Mouse (Mus musculus) heart, embryonic 15.5 days (tissue): ENCODE results near the gene Fam240a. TPM values are rescaled to one million over a fixed set of nuclear protein-coding genes. Genes with fewer than 3 reads are reported as not detected.

Experiments
- ATAC-seq: fragments of 200-750 bp; cut with Nextera tagmentation; replicated peaks from 2 replicates; pipeline ENCODE4 v1.8.0; 2017; ENCODE audit warnings: low read depth, moderate TSS enrichment; ENCODE audit not compliant: insufficient number of reproducible peaks, insufficient read depth, low FRiP score
- H3K27ac ChIP-seq: fragments of 300-500 bp; sonication (generic); 2 replicates; pipeline ENCODE4 v1.5.1; 2015; ENCODE audit warnings: mild to moderate bottlenecking, inconsistent platforms
- H3K27me3 ChIP-seq: fragments of 300-500 bp; sonication (generic); 2 replicates; pipeline ENCODE4 v1.6.1; 2015; ENCODE audit warnings: inconsistent platforms
- H3K36me3 ChIP-seq: fragments of 300-500 bp; sonication (generic); 2 replicates; pipeline ENCODE4 v1.6.1; 2015; ENCODE audit warnings: mild to moderate bottlenecking, inconsistent platforms
- H3K4me1 ChIP-seq: fragments of 300-500 bp; sonication (generic); replicated peaks from 2 replicates; pipeline ENCODE4 v1.6.1; 2015; ENCODE audit warnings: inconsistent platforms
- H3K4me2 ChIP-seq: fragments of 300-500 bp; sonication (generic); 2 replicates; pipeline ENCODE4 v1.6.1; 2015; ENCODE audit warnings: inconsistent platforms, mild to moderate bottlenecking, moderate library complexity
- H3K4me3 ChIP-seq: fragments of 300-500 bp; sonication (generic); 2 replicates; pipeline ENCODE4 v1.5.1; 2015; ENCODE audit warnings: mild to moderate bottlenecking, inconsistent platforms
- H3K9ac ChIP-seq: fragments of 300-500 bp; sonication (generic); 2 replicates; pipeline ENCODE4 v1.6.1; 2015; ENCODE audit warnings: mild to moderate bottlenecking, inconsistent platforms
- H3K9me3 ChIP-seq: fragments of 300-500 bp; sonication (generic); replicated peaks from 2 replicates; pipeline ENCODE4 v1.6.1; 2016; ENCODE audit warnings: inconsistent platforms
- WGBS: fragments of 180-500 bp; shearing (Covaris S2); methylation state at CpG from one replicate; pipeline ENCODE4 v1.1.7; 2015; ENCODE audit warnings: mixed read lengths; 5-methylcytosine and 5-hydroxymethylcytosine counted together
- polyA plus RNA-seq: library from polyadenylated mRNA; unstranded; fragments of >200 nt; fragmentation: Nextera tagmentation; extraction: Ambion mirVana; gene quantifications from 2 replicates; pipeline ENCODE4 v1.2.1, GENCODE M21; 2015

The Fam240a gene
- not detected in 2 replicates for polyA plus RNA-seq

- Histone ChIP-seq H3K27ac (no peak within 1 kb of the TSS), H3K27me3 (no peaks in the 10 kb centered on the region; the same call in 1 of the 2 replicates), H3K9ac (no peak within 1 kb of the TSS), H3K4me3 (no peak within 1 kb of the TSS), H3K4me2 (no peak within 1 kb of the TSS), H3K4me1 (no peaks in the 10 kb centered on the region), H3K36me3 (no peaks in the 10 kb centered on the region), H3K9me3 (no peaks in the 10 kb centered on the region)
- no peak for ATAC-seq
- WGBS: 70% methylated on average over 7 of the region's 7 CpGs
These were observed at the start of gene Fam240a for GRCm38 (mm10) chr9:110916786-110917185. Fam240a (minus strand) TSS chr9:110916861.

GRCm38 (mm10) chr9:110965910-110966231 is 49.2 kb upstream of the Fam240a start:
- no peak overlapping the region for H3K4me2 ChIP-seq
- H3K27ac ChIP-seq: no peak overlapping the region
- H3K4me1 ChIP-seq: peaks cover 9% of the 10 kb centered on the region
- H3K36me3 ChIP-seq: 0 out of 2 replicates have a peak, but pooled peaks cover 2% of the 10 kb centered on the region
- no peaks in the 10 kb centered on the region for H3K9me3 ChIP-seq
- H3K27me3 ChIP-seq: no peaks in the 10 kb centered on the region
- ATAC-seq: no peak
- H3K9ac ChIP-seq: no peak overlapping the region
- no peak overlapping the region for H3K4me3 ChIP-seq
- WGBS: 57% methylated on average over 2 of the region's 2 CpGs

GRCm38 (mm10) chr9:110965062-110965909 is 48.6 kb upstream of the Fam240a start:
- H3K4me1 ChIP-seq: peaks cover 9% of the 10 kb centered on the region
- H3K9me3 ChIP-seq: no peaks in the 10 kb centered on the region
- 0 out of 2 replicates have a peak, but pooled peaks cover 2% of the 10 kb centered on the region for H3K36me3 ChIP-seq
- ATAC-seq: no peak
- H3K4me2 ChIP-seq: no peak overlapping the region
- no peak overlapping the region for H3K9ac ChIP-seq
- 89% methylated on average over 22 of the region's 22 CpGs for WGBS
- no peak overlapping the region for H3K4me3 ChIP-seq
- no peaks in the 10 kb centered on the region for H3K27me3 ChIP-seq
- no peak overlapping the region for H3K27ac ChIP-seq

- Histone ChIP-seq H3K4me1 (peaks cover 9% of the 10 kb centered on the region), H3K4me2 (no peak overlapping the region), H3K36me3 (0 out of 2 replicates have a peak, but pooled peaks cover 2% of the 10 kb centered on the region), H3K27ac (no peak overlapping the region), H3K9ac (no peak overlapping the region), H3K9me3 (no peaks in the 10 kb centered on the region), H3K27me3 (no peaks in the 10 kb centered on the region), H3K4me3 (no peak overlapping the region)
- WGBS: 64% methylated on average over 8 of the region's 8 CpGs
- no peak for ATAC-seq
These were observed 47.0 kb upstream of the Fam240a start for GRCm38 (mm10) chr9:110963566-110964115.

GRCm38 (mm10) chr9:110961386-110961785 is 44.7 kb upstream of the Fam240a start:
- 0 out of 2 replicates have a peak, but pooled peaks cover 2% of the 10 kb centered on the region for H3K36me3 ChIP-seq
- peaks cover 9% of the 10 kb centered on the region for H3K4me1 ChIP-seq
- no peak overlapping the region for H3K27ac ChIP-seq
- no peak overlapping the region for H3K4me2 ChIP-seq
- H3K27me3 ChIP-seq: no peaks in the 10 kb centered on the region
- no peak overlapping the region for H3K9ac ChIP-seq
- H3K4me3 ChIP-seq: no peak overlapping the region
- no peaks in the 10 kb centered on the region for H3K9me3 ChIP-seq
- 96% methylated on average over 8 of the region's 8 CpGs for WGBS
- no peak for ATAC-seq

GRCm38 (mm10) chr9:110960230-110961149 is 43.8 kb upstream of the Fam240a start:
- H3K4me2 ChIP-seq: no peak overlapping the region
- no peak overlapping the region for H3K4me3 ChIP-seq
- no peak for ATAC-seq
- no peak overlapping the region for H3K27ac ChIP-seq
- 79% methylated on average over 13 of the region's 13 CpGs for WGBS
- 0 out of 2 replicates have a peak, but pooled peaks cover 2% of the 10 kb centered on the region for H3K36me3 ChIP-seq
- H3K9ac ChIP-seq: no peak overlapping the region
- no peaks in the 10 kb centered on the region for H3K27me3 ChIP-seq
- no peaks in the 10 kb centered on the region for H3K9me3 ChIP-seq
- H3K4me1 ChIP-seq: peaks cover 9% of the 10 kb centered on the region

GRCm38 (mm10) chr9:110959669-110960068 is 43.0 kb upstream of the Fam240a start:
- 72% methylated on average over 5 of the region's 5 CpGs for WGBS
- H3K9me3 ChIP-seq: no peaks in the 10 kb centered on the region
- H3K4me1 ChIP-seq: peaks cover 9% of the 10 kb centered on the region
- no peak overlapping the region for H3K9ac ChIP-seq
- H3K27me3 ChIP-seq: peaks cover 4% of the 10 kb centered on the region; the same call in 1 of the 2 replicates
- no peak overlapping the region for H3K27ac ChIP-seq
- no peak for ATAC-seq
- H3K36me3 ChIP-seq: 0 out of 2 replicates have a peak, but pooled peaks cover 2% of the 10 kb centered on the region
- no peak overlapping the region for H3K4me2 ChIP-seq
- no peak overlapping the region for H3K4me3 ChIP-seq

- Histone ChIP-seq H3K9ac (no peak overlapping the region), H3K36me3 (no peaks in the 10 kb centered on the region), H3K27me3 (peaks cover 6% of the 10 kb centered on the region; the same call in 1 of the 2 replicates), H3K27ac (no peak overlapping the region), H3K4me3 (no peak overlapping the region), H3K4me2 (no peak overlapping the region), H3K4me1 (peaks cover 14% of the 10 kb centered on the region), H3K9me3 (no peaks in the 10 kb centered on the region)
- 73% methylated on average over 6 of the region's 6 CpGs for WGBS
- ATAC-seq: no peak
These were observed 39.3 kb upstream of the Fam240a start for GRCm38 (mm10) chr9:110955962-110956361.

GRCm38 (mm10) chr9:110954681-110955445 is 38.2 kb upstream of the Fam240a start:
- no peak overlapping the region for H3K9ac ChIP-seq
- peak overlapping the region; percentile 62; the same call in 1 of the 2 replicates for H3K4me3 ChIP-seq
- ATAC-seq: no peak
- no peaks in the 10 kb centered on the region for H3K36me3 ChIP-seq
- H3K27me3 ChIP-seq: peaks cover 6% of the 10 kb centered on the region; the same call in 1 of the 2 replicates
- 45% methylated on average over 2 of the region's 2 CpGs for WGBS
- H3K9me3 ChIP-seq: no peaks in the 10 kb centered on the region
- H3K4me1 ChIP-seq: peaks cover 14% of the 10 kb centered on the region
- H3K4me2 ChIP-seq: peak overlapping the region; percentile 95
- H3K27ac ChIP-seq: no peak overlapping the region

GRCm38 (mm10) chr9:110953550-110954461 is 37.1 kb upstream of the Fam240a start:
- H3K36me3 ChIP-seq: no peaks in the 10 kb centered on the region
- peaks cover 20% of the 10 kb centered on the region for H3K4me1 ChIP-seq
- H3K27ac ChIP-seq: peak overlapping the region; percentile 83
- peak; percentile 68 for ATAC-seq
- H3K9me3 ChIP-seq: no peaks in the 10 kb centered on the region
- peaks cover 6% of the 10 kb centered on the region; the same call in 1 of the 2 replicates for H3K27me3 ChIP-seq
- H3K9ac ChIP-seq: peak overlapping the region; percentile 58
- H3K4me2 ChIP-seq: peak overlapping the region; percentile 95
- 1% methylated on average over 44 of the region's 44 CpGs for WGBS
- H3K4me3 ChIP-seq: peak overlapping the region; percentile 62
